Mouse (Mus musculus): ENCODE measurements around the gene Cdc42se1. TPM values are rescaled to one million over a fixed set of nuclear protein-coding genes. Genes with fewer than 3 reads are reported as not detected.

Gene Cdc42se1
- total and polyA plus RNA-seq, 3 experiments, result 341 to 472 TPM; not detected in 1

DNA sequence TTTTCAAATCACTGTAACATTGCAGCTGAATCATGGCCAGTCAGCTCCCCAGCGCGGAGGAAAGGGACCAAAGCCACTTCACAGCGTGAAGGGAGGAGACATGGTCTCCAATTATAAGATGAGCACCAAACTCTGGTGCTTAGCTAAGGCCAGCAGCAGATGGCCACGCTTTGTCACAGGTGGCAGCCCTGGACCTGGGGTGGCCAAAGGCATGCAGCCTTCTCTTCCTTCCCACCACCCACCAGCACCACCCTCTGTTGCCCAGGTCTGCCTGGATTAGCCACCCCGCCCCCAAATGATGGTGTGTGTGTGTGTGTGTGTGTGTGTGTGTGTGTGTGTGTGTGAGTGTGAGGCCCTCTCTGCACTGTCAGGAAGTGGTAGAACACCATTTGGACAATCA is 44.9 kb downstream of the Cdc42se1 start:
- Histone ChIP-seq H3K27me3 (ENCODE audit: control insufficient read depth in 1 of 2, insufficient read depth in 2 of 2, low read length in 2 of 2) (no peaks in the 10 kb centered on the region), H3K4me3 (ENCODE audit: control insufficient read depth in 1 of 2, insufficient read depth in 1 of 2, low read depth in 2 of 2, low read length in 2 of 2) (no peak overlapping the region), H3K79me2 (ENCODE audit: control insufficient read depth, insufficient read depth, low read length, poor library complexity) (peaks cover 5% of the 10 kb centered on the region; the same call in 1 of the 2 replicates), H3K27ac (ENCODE audit: control insufficient read depth, low read depth, low read length) (no peak overlapping the region), H3K9me3 (replicated peaks; ENCODE audit: insufficient read depth, low read length) (no peaks in the 10 kb centered on the region), H3K9ac (ENCODE audit: control insufficient read depth, low read depth, low read length, poor library complexity, severe bottlenecking) (no peak overlapping the region), H3K4me1 (ENCODE audit: control insufficient read depth in 1 of 2, insufficient read depth in 2 of 2, low read length in 2 of 2) (peaks cover 26 to 38% of the 10 kb centered on the region in 2 experiments), H3K36me3 (ENCODE audit: control insufficient read depth in 1 of 2, insufficient read depth in 2 of 2, low read length in 2 of 2) (peaks cover 1 to 31% of the 10 kb centered on the region in 2 experiments; a peak in 3 of 4 replicates)
- no peak for DNase-seq (ENCODE audit: low read depth, low spot score)
- no peak for TF ChIP-seq RAD21 (IDR thresholded peaks at IDR 0.05; ENCODE audit: low read depth, low read length)
- TF ChIP-seq UBTF (IDR thresholded peaks at IDR 0.05; ENCODE audit: borderline replicate concordance, insufficient read depth, low read depth, low read length), result no peak
- no peak for TF ChIP-seq EP300 (IDR thresholded peaks at IDR 0.05; ENCODE audit: low read depth in 1 of 2, low read length in 2 of 2)
- TF ChIP-seq MXI1 (IDR thresholded peaks at IDR 0.05; ENCODE audit: low read depth, low read length), result no peak
- TF ChIP-seq ELF1 (IDR thresholded peaks at IDR 0.05; ENCODE audit: low read depth, low read length), result no peak
- TF ChIP-seq GABPA (IDR thresholded peaks at IDR 0.05; ENCODE audit: low read depth, low read length), result no peak
- TF ChIP-seq CTCF (IDR thresholded peaks at IDR 0.05 in 2 of 3, conservative IDR thresholded peaks at IDR 0.05 in 1 of 3; ENCODE audit: control insufficient read depth in 1 of 3, insufficient read depth in 1 of 3, low read depth in 2 of 3, low read length in 3 of 3, poor library complexity in 1 of 3, severe bottlenecking in 1 of 3), result no peak
- no peak for TF ChIP-seq USF2 (IDR thresholded peaks at IDR 0.05; ENCODE audit: borderline replicate concordance in 1 of 2, insufficient read depth in 1 of 2, low read depth in 1 of 2, low read length in 2 of 2)
- no peak for TF ChIP-seq GATA1 (IDR thresholded peaks at IDR 0.05; ENCODE audit: low read depth, low read length)
- TF ChIP-seq MYB (IDR thresholded peaks at IDR 0.05; ENCODE audit: low read depth, low read length), result no peak

DNA sequence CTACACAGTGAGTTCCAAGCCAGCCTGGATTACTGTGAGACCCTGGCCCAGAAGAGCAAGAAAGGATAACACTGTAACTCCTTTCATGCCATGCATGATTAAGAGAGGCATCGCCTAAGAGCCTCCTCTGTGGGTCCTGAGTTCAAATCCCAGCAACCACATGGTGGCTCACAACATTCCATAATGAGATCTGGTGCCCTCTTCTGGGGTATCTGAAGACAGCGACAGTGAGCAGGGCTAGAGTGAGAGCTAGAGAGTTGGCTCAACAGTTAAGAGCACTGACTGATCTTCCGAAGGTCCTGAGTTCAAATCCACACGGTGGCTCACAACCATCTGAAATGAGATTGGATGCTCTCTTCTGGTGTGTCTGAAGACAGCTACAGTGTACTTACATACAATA is 45.9 kb downstream of the Cdc42se1 start:
- DNase-seq (ENCODE audit: low read depth, low spot score), result peak; percentile 55

DNA sequence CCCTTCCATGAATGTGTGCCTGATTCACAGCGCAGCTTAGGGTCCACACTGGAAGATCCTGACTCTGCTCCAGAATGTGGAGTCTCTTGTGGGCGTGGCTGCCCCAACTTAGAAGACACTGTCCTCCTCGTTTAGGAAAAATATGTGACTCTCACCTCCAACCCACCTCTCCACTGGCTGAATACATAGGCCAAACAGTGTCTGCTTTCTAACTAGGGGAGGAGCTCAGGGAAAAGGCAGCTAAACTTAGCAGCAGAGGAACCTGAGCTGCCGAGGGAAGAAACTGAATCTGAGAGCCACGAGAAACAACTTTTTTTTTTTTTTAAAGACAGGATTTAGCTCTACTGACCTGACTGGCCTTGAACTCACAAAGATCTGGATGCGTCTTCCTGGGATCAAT is 46.6 kb downstream of the Cdc42se1 start:
- peaks cover 12% of the 10 kb centered on the region; the same call in 1 of the 2 replicates for H3K79me2 ChIP-seq (ENCODE audit: control insufficient read depth, insufficient read depth, low read length, poor library complexity)
- H3K36me3 ChIP-seq (ENCODE audit: control insufficient read depth in 1 of 2, insufficient read depth in 2 of 2, low read length in 2 of 2), result peaks cover 1 to 42% of the 10 kb centered on the region in 2 experiments; a peak in 3 of 4 replicates
- H3K4me3 ChIP-seq (ENCODE audit: control insufficient read depth in 1 of 2, insufficient read depth in 1 of 2, low read depth in 2 of 2, low read length in 2 of 2), result no peak overlapping the region
- H3K4me1 ChIP-seq (ENCODE audit: control insufficient read depth in 1 of 2, insufficient read depth in 2 of 2, low read length in 2 of 2), result peaks cover 28 to 49% of the 10 kb centered on the region in 2 experiments
- H3K9ac ChIP-seq (ENCODE audit: control insufficient read depth, low read depth, low read length, poor library complexity, severe bottlenecking), result no peak overlapping the region
- H3K27me3 ChIP-seq (ENCODE audit: control insufficient read depth in 1 of 2, insufficient read depth in 2 of 2, low read length in 2 of 2), result no peaks in the 10 kb centered on the region
- no peak for DNase-seq (ENCODE audit: low read depth, low spot score)
- no peaks in the 10 kb centered on the region for H3K9me3 ChIP-seq (replicated peaks; ENCODE audit: insufficient read depth, low read length)
- H3K27ac ChIP-seq (ENCODE audit: control insufficient read depth, low read depth, low read length), result no peak overlapping the region
- TF ChIP-seq MEF2A (IDR thresholded peaks at IDR 0.05; ENCODE audit: extremely low read depth, insufficient replicate concordance, low read depth, low read length, poor library complexity, severe bottlenecking), result no peak
- no peak for TF ChIP-seq USF2 (IDR thresholded peaks at IDR 0.05; ENCODE audit: borderline replicate concordance in 1 of 2, insufficient read depth in 1 of 2, low read depth in 1 of 2, low read length in 2 of 2)
- no peak for TF ChIP-seq ELF1 (IDR thresholded peaks at IDR 0.05; ENCODE audit: low read depth, low read length)
- TF ChIP-seq ZMIZ1 (IDR thresholded peaks at IDR 0.05; ENCODE audit: low read depth, low read length), result no peak
- TF ChIP-seq MYC (IDR thresholded peaks at IDR 0.05; ENCODE audit: low read depth, low read length), result no peak
- TF ChIP-seq TCF12 (IDR thresholded peaks at IDR 0.05; ENCODE audit: low read depth, low read length), result no peak
- no peak for TF ChIP-seq MXI1 (IDR thresholded peaks at IDR 0.05; ENCODE audit: low read depth, low read length)
- TF ChIP-seq POLR2AphosphoS2 (IDR thresholded peaks at IDR 0.05; ENCODE audit: low read length), result no peak
- no peak for TF ChIP-seq CHD2 (IDR thresholded peaks at IDR 0.05; ENCODE audit: low read length)
- no peak for TF ChIP-seq CTCF (IDR thresholded peaks at IDR 0.05 in 2 of 3, conservative IDR thresholded peaks at IDR 0.05 in 1 of 3; ENCODE audit: control insufficient read depth in 1 of 3, insufficient read depth in 1 of 3, low read depth in 2 of 3, low read length in 3 of 3, poor library complexity in 1 of 3, severe bottlenecking in 1 of 3)

More for the DNA sequence above, 45.9 kb downstream of the Cdc42se1 start:
- Histone ChIP-seq H3K27me3 (ENCODE audit: control insufficient read depth in 1 of 2, insufficient read depth in 2 of 2, low read length in 2 of 2) (no peaks in the 10 kb centered on the region), H3K79me2 (ENCODE audit: control insufficient read depth, insufficient read depth, low read length, poor library complexity) (peaks cover 10% of the 10 kb centered on the region; the same call in 1 of the 2 replicates), H3K9ac (ENCODE audit: control insufficient read depth, low read depth, low read length, poor library complexity, severe bottlenecking) (no peak overlapping the region), H3K27ac (ENCODE audit: control insufficient read depth, low read depth, low read length) (no peak overlapping the region), H3K4me3 (ENCODE audit: control insufficient read depth in 1 of 2, insufficient read depth in 1 of 2, low read depth in 2 of 2, low read length in 2 of 2) (no peak overlapping the region), H3K9me3 (replicated peaks; ENCODE audit: insufficient read depth, low read length) (no peaks in the 10 kb centered on the region), H3K36me3 (ENCODE audit: control insufficient read depth in 1 of 2, insufficient read depth in 2 of 2, low read length in 2 of 2) (peaks cover 1 to 36% of the 10 kb centered on the region in 2 experiments; a peak in 3 of 4 replicates), H3K4me1 (ENCODE audit: control insufficient read depth in 1 of 2, insufficient read depth in 2 of 2, low read length in 2 of 2) (peaks cover 26 to 44% of the 10 kb centered on the region in 2 experiments)
- TF ChIP-seq USF1 (IDR thresholded peaks at IDR 0.05; ENCODE audit: low read depth, low read length), result no peak
- peak in 1 of 3 experiments; percentile 31; a peak in 1 of 6 replicates for TF ChIP-seq CTCF (IDR thresholded peaks at IDR 0.05 in 2 of 3, conservative IDR thresholded peaks at IDR 0.05 in 1 of 3; ENCODE audit: control insufficient read depth in 1 of 3, insufficient read depth in 1 of 3, low read depth in 2 of 3, low read length in 3 of 3, poor library complexity in 1 of 3, severe bottlenecking in 1 of 3)
- no peak for TF ChIP-seq MYC (IDR thresholded peaks at IDR 0.05; ENCODE audit: low read depth, low read length)
- peak; percentile 87 for TF ChIP-seq TBP (IDR thresholded peaks at IDR 0.05; ENCODE audit: low read depth, low read length)
